In the genomic region with DNA sequence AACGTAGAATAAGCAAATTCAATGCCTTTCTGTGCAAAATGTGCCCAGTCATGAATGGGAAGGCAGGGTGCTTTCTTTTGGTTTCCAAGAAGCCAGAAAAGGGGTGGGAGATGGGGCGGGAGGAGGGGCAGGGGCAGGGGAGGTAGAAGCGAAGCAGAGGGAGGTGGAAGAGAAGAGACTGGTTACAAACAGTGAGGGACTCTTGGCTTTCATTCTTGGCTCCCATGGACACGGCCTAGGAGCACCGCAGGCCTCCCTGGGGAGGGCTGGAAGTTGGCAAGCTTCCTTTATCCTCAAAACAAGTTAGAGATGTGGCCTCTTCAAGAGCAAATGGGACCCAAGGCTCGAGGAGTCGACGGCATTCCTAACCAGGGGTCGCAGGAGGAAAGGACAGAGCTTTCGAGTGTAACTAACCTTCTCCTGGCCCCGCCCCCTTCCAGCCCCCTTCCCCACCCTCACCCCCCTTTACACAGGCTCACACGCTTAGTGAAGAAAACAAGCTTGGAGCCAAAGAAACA, we compare ENCODE assay signal across 8 mouse cellular contexts. TPM values are rescaled to one million over a fixed set of nuclear protein-coding genes. Genes with fewer than 3 reads are reported as not detected.
A peak's percentile ranks its signal among the peaks of the same experiment; 100 is the strongest.
DNase-seq lines count a peak whose midpoint lies in the region; ATAC-seq and TF ChIP-seq lines count a peak whose summit lies in the region.

Gene Ccdc190, plus strand, starts transcription at position 195 of the 518 bp plus-strand sequence.

- ATAC-seq in cerebellum, adult (ENCODE audit: insufficient number of reproducible peaks, low FRiP score, low TSS enrichment), result no peak
- peak; percentile 78 for ATAC-seq in forebrain, embryonic 11.5 days (replicated peaks; ENCODE audit: low FRiP score)

- peak within 1 kb of the TSS; percentile 6; the same call in 1 of the 2 replicates for H3K27ac ChIP-seq in cerebellum, adult 2 months (ENCODE audit: insufficient read depth, low read length)
- no peak within 1 kb of the TSS for H3K27ac ChIP-seq in forebrain, embryonic 11.5 days (ENCODE audit: low read depth, low read length)
- H3K27ac ChIP-seq in midbrain, embryonic 10.5 days (replicated peaks), result peak within 1 kb of the TSS; percentile 79

- H3K9ac ChIP-seq in forebrain, embryonic 11.5 days (ENCODE audit: low read length), result peak within 1 kb of the TSS; percentile 14

- intact Hi-C loops in heart, postnatal 36 days (cut with DNase I), result no loop called here

- 4% methylated on average over 12 of the region's 12 CpGs for WGBS in cerebellum, adult 2 months
- 9% methylated on average over 12 of the region's 12 CpGs for WGBS in forebrain, embryonic 11.5 days
- WGBS in midbrain, embryonic 10.5 days, result 11% methylated on average over 12 of the region's 12 CpGs

- H3K27me3 ChIP-seq in cerebellum, adult 2 months (ENCODE audit: control insufficient read depth, insufficient read depth, low read length), result no peaks in the 10 kb centered on the region; the same call in 1 of the 2 replicates
- H3K27me3 ChIP-seq in forebrain, embryonic 11.5 days (ENCODE audit: control insufficient read depth, insufficient read depth, low read length), result no peaks in the 10 kb centered on the region
- 0 out of 2 replicates have a peak, but pooled peaks cover 8% of the 10 kb centered on the region for H3K27me3 ChIP-seq in midbrain, embryonic 10.5 days (ENCODE audit: low read depth, poor library complexity, severe bottlenecking)

- H3K4me3 ChIP-seq in cerebellum, adult 2 months (replicated peaks; ENCODE audit: insufficient read depth, low read depth, low read length), result peak within 1 kb of the TSS; percentile 34
- H3K4me3 ChIP-seq in forebrain, embryonic 11.5 days (ENCODE audit: low read depth, low read length), result peak within 1 kb of the TSS; percentile 2; the same call in 1 of the 2 replicates
- peak within 1 kb of the TSS; percentile 40 for H3K4me3 ChIP-seq in midbrain, embryonic 10.5 days

- H3K4me1 ChIP-seq in cerebellum, adult 2 months (ENCODE audit: control insufficient read depth, insufficient read depth, low read length), result no peaks in the 10 kb centered on the region
- H3K4me1 ChIP-seq in forebrain, embryonic 11.5 days (replicated peaks; ENCODE audit: control insufficient read depth, insufficient read depth, low read length), result no peaks in the 10 kb centered on the region; the same call in 1 of the 2 replicates
- peaks cover 37% of the 10 kb centered on the region for H3K4me1 ChIP-seq in midbrain, embryonic 10.5 days

- no peaks in the 10 kb centered on the region for H3K9me3 ChIP-seq in forebrain, embryonic 11.5 days (ENCODE audit: control insufficient read depth, low read length)
- H3K9me3 ChIP-seq in midbrain, embryonic 10.5 days (replicated peaks), result no peaks in the 10 kb centered on the region

- peak in 1 of 2 experiments; percentile 48 for DNase-seq in cerebellum, adult 2 months
- peak; percentile 61 for DNase-seq in forebrain, embryonic 11.5 days (ENCODE audit: low spot score)
- DNase-seq in heart, postnatal 36 days, result peak; percentile 41 to 49
- DNase-seq in kidney, postnatal 4 days, result peak; percentile 46 to 66
- DNase-seq in midbrain, embryonic 10.5 days (ENCODE audit: low spot score), result peak; percentile 53
- DNase-seq in thymus, postnatal 25 days, result no peak
- no peak for DNase-seq in urinary bladder, adult 2 months (ENCODE audit: low spot score)

- no peak for TF ChIP-seq POLR2A in cerebellum, adult 2 months (IDR thresholded peaks at IDR 0.05; ENCODE audit: borderline replicate concordance, insufficient read depth, low read length)

- peak within 1 kb of the TSS; percentile 37; the same call in 1 of the 2 replicates for H3K4me2 ChIP-seq in forebrain, embryonic 11.5 days (ENCODE audit: low read depth, low read length, severe bottlenecking)

- H3K36me3 ChIP-seq in forebrain, embryonic 11.5 days (ENCODE audit: control insufficient read depth, insufficient read depth, low read length), result no peaks in the 10 kb centered on the region
- no peaks in the 10 kb centered on the region for H3K36me3 ChIP-seq in midbrain, embryonic 10.5 days

- TF ChIP-seq CTCF in cerebellum, adult 2 months (IDR thresholded peaks at IDR 0.05; ENCODE audit: borderline replicate concordance, insufficient read depth, low read depth, low read length), result no peak

RNA-seq across cellular contexts. Expression of gene Ccdc190, which starts in this region (rescaled TPM):
- 37.7 and 41.1 TPM in 2 replicates for polyA plus RNA-seq in cerebellum, adult 2 months (2012; rRNA removed)
- 0.55 and 0.63 TPM in 2 replicates for polyA plus RNA-seq in forebrain, embryonic 11.5 days (2014; fragmentation: Nextera tagmentation; extraction: Ambion mirVana)
- total RNA-seq in heart, postnatal 36 days (2021), result not detected
- 0.30 and 0.41 TPM in 2 replicates for polyA plus RNA-seq in midbrain, embryonic 10.5 days (2016; fragmentation: Nextera tagmentation; extraction: Ambion mirVana)
- 0.11 and 0.19 TPM in 2 replicates for polyA plus RNA-seq in urinary bladder, adult 2 months (2012; rRNA removed)

Comparison
In these comparisons a context has a peak if more than half of its experiments do, and no peak if none do; other contexts are left out.
1. RNA of gene Ccdc190 (polyA plus RNA-seq): 37.7 to 41.1 TPM in cerebellum, adult 2 months; 0.55 to 0.63 TPM in forebrain, embryonic 11.5 days, 0.30 to 0.41 TPM in midbrain, embryonic 10.5 days and 0.11 to 0.19 TPM in urinary bladder, adult 2 months; every median in the first group is over 10 times any median in the second.
2. Peak in DNase-seq, ATAC-seq, H3K4me3 ChIP-seq, H3K9ac ChIP-seq and H3K4me2 ChIP-seq in forebrain, embryonic 11.5 days; RNA of the gene not detected or under 1 TPM.
3. Peak in DNase-seq in heart, postnatal 36 days; RNA of the gene not detected or under 1 TPM.
4. Peak in DNase-seq, H3K4me3 ChIP-seq and H3K27ac ChIP-seq in midbrain, embryonic 10.5 days; RNA of the gene not detected or under 1 TPM.
5. DNase-seq: peak in kidney, postnatal 4 days (2 of 2); none in thymus, postnatal 25 days (single experiment) and urinary bladder, adult 2 months (single experiment).
6. Peak in every context shown above with its lines, with median percentiles within 50 percentile points of each other: H3K4me3 ChIP-seq.